Mouse (Mus musculus) embryonic fibroblast, embryonic 13.5 days (primary cell): ENCODE measurements around the gene Adora3.

ENCODE experiments used
- CTCF ChIP-seq: IDR thresholded peaks from 2 replicates; pipeline ENCODE4 v1.5.1; 2011; ENCODE audit warnings: mild to moderate bottlenecking, control low read depth, low read length, moderate library complexity, borderline replicate concordance; ENCODE audit not compliant: insufficient read depth
- POLR2A ChIP-seq: IDR thresholded peaks from 2 replicates; pipeline ENCODE4 v1.6.1; 2011; ENCODE audit warnings: low read depth, mild to moderate bottlenecking, control low read depth, low read length, moderate library complexity

GRCm38 (mm10) chr3:105893941-105894391 is 23.3 kb downstream of the Adora3 start:
- TF ChIP-seq CTCF (no peak), POLR2A (no peak)
